Mouse (Mus musculus): Measurements from ENCODE around the gene Tpd52l2. TPM values are rescaled to one million over a fixed set of nuclear protein-coding genes. Genes with fewer than 3 reads are reported as not detected.

Gene Tpd52l2
- polyA plus RNA-seq, 1 experiment from 2014 or later: 151 TPM

DNA sequence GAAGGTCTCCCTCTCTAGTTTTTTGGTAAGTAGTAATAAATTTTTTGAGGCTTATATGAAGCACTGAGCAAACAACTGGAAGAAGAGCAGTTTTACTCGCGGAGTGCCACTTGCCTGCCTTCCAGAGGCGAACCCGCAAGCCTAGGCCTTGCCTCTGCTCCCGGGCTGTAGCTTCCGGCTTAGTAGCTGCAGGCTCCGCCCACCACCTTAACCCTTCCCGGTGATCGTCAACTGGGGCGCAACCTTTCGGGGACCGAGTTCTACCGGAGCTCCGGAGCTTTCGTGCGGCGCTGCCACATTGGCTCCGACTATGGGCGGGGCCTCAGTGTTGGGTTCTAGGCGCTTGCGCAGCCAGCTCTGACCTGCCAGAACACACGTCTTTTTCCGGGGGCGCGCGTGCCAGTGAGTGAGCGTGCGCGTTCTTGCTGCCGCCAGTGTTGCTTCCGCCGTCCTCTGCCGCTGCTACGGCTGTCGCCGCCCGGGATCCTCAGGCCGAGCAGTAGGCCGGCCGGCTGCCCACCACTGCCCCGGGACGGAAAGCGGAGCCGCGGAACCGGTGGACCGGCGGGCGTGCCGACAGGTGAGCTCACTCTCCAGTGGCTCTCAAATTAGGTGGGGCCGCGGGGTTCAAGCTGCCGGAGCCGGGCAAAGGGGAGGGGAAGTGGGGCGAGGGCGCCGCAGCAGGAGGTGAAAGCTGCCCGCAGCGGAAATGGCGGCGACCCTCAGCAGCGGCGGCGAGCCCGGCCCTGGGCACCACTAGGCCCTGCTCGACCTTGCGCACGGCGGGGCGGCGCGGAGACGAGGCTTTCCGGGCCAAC lies 23.4 kb downstream of the Tpd52l2 start, which contains the start of gene Dnajc5:
Gene Dnajc5 (plus strand): TSS at position 368 of the 818 bp plus-strand sequence.
- H3K4me2 ChIP-seq (replicated peaks; ENCODE audit: low read depth, low read length): peak within 1 kb of the TSS; percentile 52
- H3K27ac ChIP-seq (ENCODE audit: low read depth, low read length): peak within 1 kb of the TSS; percentile 96
- H3K36me3 ChIP-seq (ENCODE audit: control insufficient read depth, insufficient read depth, low read length): no peaks in the 10 kb centered on the region
- H3K9ac ChIP-seq (ENCODE audit: low read depth, low read length): peak within 1 kb of the TSS; percentile 80
- no peaks in the 10 kb centered on the region for H3K27me3 ChIP-seq (ENCODE audit: control insufficient read depth, insufficient read depth, low read length)
- no peaks in the 10 kb centered on the region for H3K4me1 ChIP-seq (replicated peaks; ENCODE audit: control insufficient read depth, insufficient read depth, low read length)
- DNase-seq (ENCODE audit: low spot score): peak; percentile 98
- WGBS: under 1% methylated on average over 72 of the region's 74 CpGs
- ATAC-seq (ENCODE audit: low FRiP score): peak; percentile 97
- H3K4me3 ChIP-seq (ENCODE audit: low read depth, low read length): peak within 1 kb of the TSS; percentile 67
- H3K9me3 ChIP-seq (ENCODE audit: control insufficient read depth, low read length): no peaks in the 10 kb centered on the region

DNA sequence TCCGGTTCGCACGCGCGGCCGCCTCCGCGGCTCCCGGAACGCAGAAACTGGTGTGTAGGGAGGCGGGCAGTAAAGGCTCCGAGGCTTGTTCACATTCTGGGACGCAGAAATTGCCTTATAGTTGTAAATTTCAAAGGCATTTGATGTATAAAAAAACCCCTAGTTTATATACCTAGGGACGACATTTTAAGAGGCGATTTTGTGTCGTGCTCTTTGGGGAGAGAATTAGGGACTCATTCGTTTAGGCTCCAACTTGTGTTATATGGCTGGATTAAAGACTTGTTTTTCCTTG lies 23.9 kb downstream of the Tpd52l2 start:
- Histone ChIP-seq H3K9ac (ENCODE audit: low read depth, low read length) (peak overlapping the region; percentile 80), H3K27me3 (ENCODE audit: control insufficient read depth, insufficient read depth, low read length) (no peaks in the 10 kb centered on the region), H3K4me3 (ENCODE audit: low read depth, low read length) (peak overlapping the region; percentile 67), H3K9me3 (ENCODE audit: control insufficient read depth, low read length) (no peaks in the 10 kb centered on the region), H3K4me1 (replicated peaks; ENCODE audit: control insufficient read depth, insufficient read depth, low read length) (no peaks in the 10 kb centered on the region), H3K4me2 (replicated peaks; ENCODE audit: low read depth, low read length) (peak overlapping the region; percentile 52), H3K36me3 (ENCODE audit: control insufficient read depth, insufficient read depth, low read length) (no peaks in the 10 kb centered on the region), H3K27ac (ENCODE audit: low read depth, low read length) (peak overlapping the region; percentile 96)
- WGBS: 1% methylated on average over 17 of the region's 17 CpGs
- ATAC-seq (ENCODE audit: low FRiP score) (no peak), DNase-seq (ENCODE audit: low spot score) (no peak)

DNA sequence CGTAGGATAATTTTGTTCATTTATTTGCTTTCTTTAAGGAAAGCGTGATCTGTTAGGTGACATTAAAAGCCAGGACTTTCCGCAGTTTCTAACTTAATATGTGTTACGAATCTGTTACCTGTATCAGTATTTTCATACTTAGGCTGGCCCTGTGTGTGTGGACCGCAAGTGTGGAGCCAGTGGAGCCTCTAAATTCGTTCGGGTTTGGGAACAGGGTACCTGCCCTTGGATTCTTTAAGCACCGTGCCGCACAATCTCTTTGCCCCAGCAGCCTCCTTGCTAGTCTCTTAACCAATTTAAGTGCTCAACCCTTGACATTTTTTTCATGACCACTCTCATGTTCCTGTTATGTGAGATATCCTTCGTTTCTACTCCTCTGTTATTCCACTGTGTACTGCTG lies 24.5 kb downstream of the Tpd52l2 start:
- no peaks in the 10 kb centered on the region for H3K36me3 ChIP-seq (ENCODE audit: control insufficient read depth, insufficient read depth, low read length)
- no peaks in the 10 kb centered on the region for H3K27me3 ChIP-seq (ENCODE audit: control insufficient read depth, insufficient read depth, low read length)
- peak; percentile 3 for DNase-seq (ENCODE audit: low spot score)
- peak overlapping the region; percentile 49; the same call in 1 of the 2 replicates for H3K9ac ChIP-seq (ENCODE audit: low read depth, low read length)
- H3K9me3 ChIP-seq (ENCODE audit: control insufficient read depth, low read length): no peaks in the 10 kb centered on the region
- 67% methylated on average over 10 of the region's 10 CpGs for WGBS
- H3K4me1 ChIP-seq (replicated peaks; ENCODE audit: control insufficient read depth, insufficient read depth, low read length): no peaks in the 10 kb centered on the region
- peak overlapping the region; percentile 67 for H3K4me3 ChIP-seq (ENCODE audit: low read depth, low read length)
- H3K4me2 ChIP-seq (replicated peaks; ENCODE audit: low read depth, low read length): peak overlapping the region; percentile 52
- no peak overlapping the region for H3K27ac ChIP-seq (ENCODE audit: low read depth, low read length)
- ATAC-seq (ENCODE audit: low FRiP score): no peak

DNA sequence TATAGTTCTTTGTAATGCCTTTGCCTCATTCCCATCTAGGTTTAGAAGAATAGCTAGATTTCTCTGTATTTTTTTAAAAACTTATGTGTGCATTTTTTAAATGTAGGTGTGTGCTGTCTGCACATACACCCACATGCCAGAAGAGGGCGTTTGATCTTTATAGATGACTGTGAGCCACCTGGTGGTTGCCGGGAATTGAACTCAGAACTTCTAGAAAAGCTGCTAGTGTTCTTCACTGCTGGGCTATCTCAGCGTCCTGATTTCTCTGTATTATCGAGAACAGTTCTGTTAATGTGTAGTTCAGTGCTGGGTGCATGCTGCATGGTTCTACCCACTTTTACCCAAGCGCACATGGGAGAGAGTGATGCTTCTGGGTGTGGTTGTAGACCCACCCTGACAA lies 25.9 kb downstream of the Tpd52l2 start:
- H3K9me3 ChIP-seq (ENCODE audit: control insufficient read depth, low read length): no peaks in the 10 kb centered on the region
- WGBS: 70% methylated on average over 5 of the region's 5 CpGs
- no peak overlapping the region for H3K27ac ChIP-seq (ENCODE audit: low read depth, low read length)
- no peaks in the 10 kb centered on the region for H3K36me3 ChIP-seq (ENCODE audit: control insufficient read depth, insufficient read depth, low read length)
- DNase-seq (ENCODE audit: low spot score): peak; percentile 30
- H3K4me1 ChIP-seq (replicated peaks; ENCODE audit: control insufficient read depth, insufficient read depth, low read length): no peaks in the 10 kb centered on the region
- H3K4me3 ChIP-seq (ENCODE audit: low read depth, low read length): no peak overlapping the region
- no peak overlapping the region for H3K4me2 ChIP-seq (replicated peaks; ENCODE audit: low read depth, low read length)
- no peaks in the 10 kb centered on the region for H3K27me3 ChIP-seq (ENCODE audit: control insufficient read depth, insufficient read depth, low read length)
- no peak overlapping the region for H3K9ac ChIP-seq (ENCODE audit: low read depth, low read length)
- ATAC-seq (ENCODE audit: low FRiP score): no peak

DNA sequence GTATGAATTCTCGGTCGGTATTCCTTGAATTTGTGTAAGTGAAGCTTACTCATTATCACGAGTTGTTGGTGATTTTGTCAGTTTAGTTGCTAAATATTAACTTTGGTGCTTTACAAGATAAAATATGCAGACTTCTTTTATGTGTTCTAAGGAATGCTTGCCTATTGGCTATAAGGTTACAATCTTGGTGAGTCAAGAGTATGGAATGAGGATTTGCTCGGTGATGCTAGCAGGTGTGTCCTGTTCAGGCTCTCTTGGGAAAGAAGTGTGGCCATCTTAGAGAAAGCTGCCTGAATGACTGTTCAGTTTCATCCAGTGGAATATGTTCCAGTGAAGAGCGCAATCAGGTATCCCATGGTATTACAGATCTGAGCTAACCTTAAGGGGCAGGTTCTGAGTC lies 28.6 kb downstream of the Tpd52l2 start:
- Histone ChIP-seq H3K4me2 (replicated peaks; ENCODE audit: low read depth, low read length) (no peak overlapping the region), H3K9me3 (ENCODE audit: control insufficient read depth, low read length) (no peaks in the 10 kb centered on the region), H3K9ac (ENCODE audit: low read depth, low read length) (no peak overlapping the region), H3K36me3 (ENCODE audit: control insufficient read depth, insufficient read depth, low read length) (no peaks in the 10 kb centered on the region), H3K27me3 (ENCODE audit: control insufficient read depth, insufficient read depth, low read length) (no peaks in the 10 kb centered on the region), H3K4me3 (ENCODE audit: low read depth, low read length) (no peak overlapping the region), H3K27ac (ENCODE audit: low read depth, low read length) (no peak overlapping the region), H3K4me1 (replicated peaks; ENCODE audit: control insufficient read depth, insufficient read depth, low read length) (no peaks in the 10 kb centered on the region)
- no peak for ATAC-seq (ENCODE audit: low FRiP score)
- WGBS: 94% methylated on average over 5 of the region's 5 CpGs
- no peak for DNase-seq (ENCODE audit: low spot score)

DNA sequence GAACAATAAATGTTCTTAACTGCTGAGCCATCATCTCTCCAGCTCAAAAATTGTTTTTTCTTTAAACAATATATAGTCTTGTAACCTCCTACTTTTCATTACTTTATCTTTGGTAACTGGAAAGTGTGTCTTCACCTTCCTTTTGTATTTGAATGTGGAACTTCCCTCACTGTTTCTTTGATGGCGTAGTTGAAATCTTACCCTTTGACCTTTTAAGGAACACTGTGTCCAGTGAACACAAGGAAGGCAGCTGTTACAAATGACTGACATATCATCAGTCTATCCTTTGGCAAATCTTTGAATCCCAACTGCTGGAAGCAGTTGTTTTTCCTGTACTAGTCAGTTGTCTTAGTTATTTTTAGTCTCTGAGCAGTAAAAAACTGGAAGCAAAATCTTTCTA lies 32.1 kb downstream of the Tpd52l2 start:
- H3K4me1 ChIP-seq (replicated peaks; ENCODE audit: control insufficient read depth, insufficient read depth, low read length): no peaks in the 10 kb centered on the region
- 92% methylated on average over 1 of the region's 1 CpGs for WGBS
- H3K4me2 ChIP-seq (replicated peaks; ENCODE audit: low read depth, low read length): no peak overlapping the region
- H3K36me3 ChIP-seq (ENCODE audit: control insufficient read depth, insufficient read depth, low read length): no peaks in the 10 kb centered on the region
- H3K27me3 ChIP-seq (ENCODE audit: control insufficient read depth, insufficient read depth, low read length): no peaks in the 10 kb centered on the region
- no peak overlapping the region for H3K4me3 ChIP-seq (ENCODE audit: low read depth, low read length)
- ATAC-seq (ENCODE audit: low FRiP score) (no peak), DNase-seq (ENCODE audit: low spot score) (no peak)
- H3K9ac ChIP-seq (ENCODE audit: low read depth, low read length): no peak overlapping the region
- no peak overlapping the region for H3K27ac ChIP-seq (ENCODE audit: low read depth, low read length)
- H3K9me3 ChIP-seq (ENCODE audit: control insufficient read depth, low read length): no peaks in the 10 kb centered on the region

DNA sequence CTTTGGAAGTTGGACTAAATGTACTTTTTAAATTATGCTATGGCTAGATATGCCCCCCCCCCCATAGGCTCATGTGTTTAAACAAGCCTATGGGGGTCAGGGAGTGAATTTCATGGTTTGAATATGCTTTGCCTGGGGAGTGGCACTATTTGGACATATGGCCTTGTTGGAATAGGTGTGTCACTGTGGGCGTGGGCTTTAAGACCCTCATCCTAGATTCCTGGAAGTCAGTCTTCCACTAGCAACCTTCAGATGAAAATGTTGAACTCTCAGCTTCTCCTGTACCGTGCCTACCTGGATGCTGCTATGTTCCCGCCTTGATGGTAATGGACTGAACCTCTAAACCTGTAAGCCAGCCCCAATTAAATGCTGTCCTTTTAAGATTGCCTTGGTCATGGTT lies 35.6 kb downstream of the Tpd52l2 start:
- H3K4me2 ChIP-seq (replicated peaks; ENCODE audit: low read depth, low read length): no peak overlapping the region
- no peaks in the 10 kb centered on the region for H3K36me3 ChIP-seq (ENCODE audit: control insufficient read depth, insufficient read depth, low read length)
- H3K9ac ChIP-seq (ENCODE audit: low read depth, low read length): no peak overlapping the region
- no peak overlapping the region for H3K27ac ChIP-seq (ENCODE audit: low read depth, low read length)
- H3K27me3 ChIP-seq (ENCODE audit: control insufficient read depth, insufficient read depth, low read length): no peaks in the 10 kb centered on the region
- ATAC-seq (ENCODE audit: low FRiP score): no peak
- no peaks in the 10 kb centered on the region for H3K9me3 ChIP-seq (ENCODE audit: control insufficient read depth, low read length)
- no peaks in the 10 kb centered on the region for H3K4me1 ChIP-seq (replicated peaks; ENCODE audit: control insufficient read depth, insufficient read depth, low read length)
- no peak overlapping the region for H3K4me3 ChIP-seq (ENCODE audit: low read depth, low read length)
- DNase-seq (ENCODE audit: low spot score): no peak
- WGBS: 96% methylated on average over 3 of the region's 3 CpGs

DNA sequence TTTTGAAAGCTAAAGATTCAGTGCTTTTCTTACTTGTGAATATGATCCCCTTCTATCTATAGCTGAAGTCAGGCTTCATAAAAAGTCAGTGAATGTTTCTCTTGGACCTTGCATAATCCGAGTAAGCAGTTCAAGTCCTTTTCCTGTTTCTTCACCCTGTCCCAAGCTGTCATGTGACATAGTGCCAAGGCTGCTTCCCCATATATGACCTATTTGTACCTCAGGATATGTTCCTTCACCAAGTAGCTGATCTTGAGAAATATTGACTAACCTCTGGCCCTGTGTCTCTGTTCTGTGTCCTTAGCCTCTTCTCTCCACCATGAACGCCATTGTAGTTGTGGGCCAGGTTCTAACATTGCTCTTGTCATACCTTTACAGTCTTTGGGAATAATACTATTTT lies 39.5 kb downstream of the Tpd52l2 start:
- 97% methylated on average over 2 of the region's 2 CpGs for WGBS
- Histone ChIP-seq H3K9ac (ENCODE audit: low read depth, low read length) (no peak overlapping the region), H3K27me3 (ENCODE audit: control insufficient read depth, insufficient read depth, low read length) (no peaks in the 10 kb centered on the region), H3K27ac (ENCODE audit: low read depth, low read length) (no peak overlapping the region), H3K4me2 (replicated peaks; ENCODE audit: low read depth, low read length) (no peak overlapping the region), H3K4me1 (replicated peaks; ENCODE audit: control insufficient read depth, insufficient read depth, low read length) (no peaks in the 10 kb centered on the region), H3K4me3 (ENCODE audit: low read depth, low read length) (no peak overlapping the region), H3K36me3 (ENCODE audit: control insufficient read depth, insufficient read depth, low read length) (no peaks in the 10 kb centered on the region), H3K9me3 (ENCODE audit: control insufficient read depth, low read length) (no peaks in the 10 kb centered on the region)
- ATAC-seq (ENCODE audit: low FRiP score) (no peak), DNase-seq (ENCODE audit: low spot score) (no peak)

DNA sequence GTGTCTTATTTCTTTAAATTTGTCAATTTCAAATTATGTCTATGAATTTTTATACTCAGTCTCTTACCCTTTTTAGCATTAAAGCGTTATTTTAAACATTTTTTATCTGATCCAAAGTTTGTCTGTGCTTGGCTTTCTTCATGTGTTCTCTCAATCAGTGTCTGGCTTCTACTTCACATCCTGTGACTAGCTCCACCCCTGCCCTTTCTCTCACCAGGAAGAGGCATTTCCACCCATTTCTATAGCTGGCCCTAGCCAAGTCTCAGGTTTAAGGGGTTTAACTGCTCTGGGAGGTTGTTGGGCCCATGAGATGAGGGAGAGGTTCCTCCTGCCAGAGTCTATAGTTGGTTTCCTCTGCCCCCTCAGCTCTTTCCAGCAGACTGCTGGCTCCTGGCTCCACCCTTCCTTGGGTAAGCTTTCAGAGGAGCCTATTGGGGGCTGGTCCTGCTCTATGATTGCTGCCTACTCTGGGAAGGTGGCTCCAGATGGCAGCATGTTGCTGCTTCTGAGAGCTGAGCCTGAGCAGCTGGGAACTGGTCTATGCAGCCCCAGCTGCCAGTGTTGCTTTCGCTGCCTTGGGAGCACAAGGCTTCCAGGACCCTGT lies 40.6 kb downstream of the Tpd52l2 start:
- no peak overlapping the region for H3K27ac ChIP-seq (ENCODE audit: low read depth, low read length)
- H3K9me3 ChIP-seq (ENCODE audit: control insufficient read depth, low read length): no peaks in the 10 kb centered on the region
- ATAC-seq (ENCODE audit: low FRiP score) (0 out of 2 replicates have a peak, but pooled peaks have one; percentile 33), DNase-seq (ENCODE audit: low spot score) (peak; percentile 12)
- no peaks in the 10 kb centered on the region for H3K4me1 ChIP-seq (replicated peaks; ENCODE audit: control insufficient read depth, insufficient read depth, low read length)
- 88% methylated on average over 2 of the region's 2 CpGs for WGBS
- no peaks in the 10 kb centered on the region for H3K27me3 ChIP-seq (ENCODE audit: control insufficient read depth, insufficient read depth, low read length)
- no peak overlapping the region for H3K4me2 ChIP-seq (replicated peaks; ENCODE audit: low read depth, low read length)
- H3K36me3 ChIP-seq (ENCODE audit: control insufficient read depth, insufficient read depth, low read length): no peaks in the 10 kb centered on the region
- H3K4me3 ChIP-seq (ENCODE audit: low read depth, low read length): no peak overlapping the region
- no peak overlapping the region for H3K9ac ChIP-seq (ENCODE audit: low read depth, low read length)
